Mouse (Mus musculus) ES-E14 (cell line): ENCODE measurements around the gene Artn.

ENCODE experiments used
- CHD2 ChIP-seq: IDR thresholded peaks from 2 replicates; pipeline ENCODE4 v1.6.1; 2014; ENCODE audit warnings: mild to moderate bottlenecking, low read depth, low read length, inconsistent platforms
- HCFC1 ChIP-seq: IDR thresholded peaks from 2 replicates; pipeline ENCODE4 v1.6.1; 2012; ENCODE audit warnings: low read length, inconsistent platforms, borderline replicate concordance; ENCODE audit not compliant: insufficient read depth
- MAFK ChIP-seq: IDR thresholded peaks from 2 replicates; pipeline ENCODE4 v1.6.1; 2014; ENCODE audit warnings: mild to moderate bottlenecking, low read depth, low read length, inconsistent platforms; ENCODE audit not compliant: insufficient read depth
- ZNF384 ChIP-seq: IDR thresholded peaks from 2 replicates; pipeline ENCODE4 v1.6.1; 2012; ENCODE audit warnings: low read depth, low read length, inconsistent platforms

GRCm38 (mm10) chr4:117977841-117978240 is 48.3 kb upstream of the Artn start:
- TF ChIP-seq CHD2 (no peak), MAFK (no peak), ZNF384 (no peak), HCFC1 (no peak)
